Mouse (Mus musculus) C2C12 (cell line): Measurements from ENCODE around the gene Gm28035.

ENCODE experiments used
- CEBPB ChIP-seq: IDR thresholded peaks from one replicate; pipeline ENCODE4 v1.6.1; 2011; ENCODE audit warnings: low read depth, mild to moderate bottlenecking, control low read depth, moderate library complexity
- CTCF ChIP-seq: IDR thresholded peaks from one replicate; pipeline ENCODE4 v1.5.1; 2011; ENCODE audit not compliant: control insufficient read depth, insufficient read depth, insufficient read length
- MAX ChIP-seq: IDR thresholded peaks from one replicate; pipeline ENCODE4 v1.6.1; 2011; ENCODE audit warnings: mild to moderate bottlenecking, control low read depth

GRCm38 (mm10) chr2:30239777-30240176 lies 590 bp upstream of the Gm28035 start:
- no peak for TF ChIP-seq CTCF
- no peak for TF ChIP-seq MAX
- TF ChIP-seq CEBPB, result no peak
